Mouse (Mus musculus): Measurements from ENCODE around the gene Mrnip.

DNA sequence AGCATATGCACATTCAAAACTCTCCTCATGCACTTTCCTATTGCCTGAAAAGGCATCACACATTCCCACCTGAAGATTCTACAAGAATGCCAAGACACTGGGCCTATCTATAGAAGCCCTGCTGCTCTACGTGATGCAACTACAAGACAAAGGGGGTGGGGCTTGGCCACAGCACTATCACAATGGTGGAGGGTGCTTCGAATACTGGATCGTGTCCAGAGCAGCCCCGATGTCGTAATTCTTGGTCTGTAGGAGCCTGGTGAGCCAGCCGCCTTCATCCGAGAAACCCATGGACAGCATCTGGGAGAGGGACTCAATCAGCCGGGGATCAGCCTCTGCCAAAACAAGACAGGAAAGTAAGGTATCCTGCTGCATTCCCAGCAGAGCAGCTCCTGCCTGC lies 26.4 kb downstream of the Mrnip start:
- no peak for TF ChIP-seq CTCF (IDR thresholded peaks at IDR 0.05)
- TF ChIP-seq POLR2A (IDR thresholded peaks at IDR 0.05; ENCODE audit: insufficient read depth, low read depth, low read length) = no peak

Data from heart, adult 2 months (tissue).